Mouse (Mus musculus) heart, embryonic 11.5 days (tissue): ENCODE data around the gene Arnt. TPM values are rescaled to one million over a fixed set of nuclear protein-coding genes. Genes with fewer than 3 reads are reported as not detected.

Experiments
- ATAC-seq: fragments of 200-750 bp; cut with Nextera tagmentation; replicated peaks from 2 replicates; pipeline ENCODE4 v1.8.0; 2017; ENCODE audit warnings: moderate library complexity; ENCODE audit not compliant: insufficient number of reproducible peaks, low FRiP score, low TSS enrichment
- H3K27ac ChIP-seq: fragments of 300-500 bp; sonication (generic); 2 replicates; pipeline ENCODE4 v1.5.1; 2014; ENCODE audit warnings: mild to moderate bottlenecking, low read depth, low read length
- H3K27me3 ChIP-seq: fragments of 300-500 bp; sonication (generic); 2 replicates; pipeline ENCODE4 v1.6.1; 2014; ENCODE audit warnings: mild to moderate bottlenecking, low read length, mixed read lengths; ENCODE audit not compliant: control insufficient read depth, insufficient read depth
- H3K36me3 ChIP-seq: fragments of 300-500 bp; sonication (generic); 2 replicates; pipeline ENCODE4 v1.6.1; 2014; ENCODE audit warnings: mild to moderate bottlenecking, low read length, moderate library complexity, mixed read lengths; ENCODE audit not compliant: control insufficient read depth, insufficient read depth
- H3K4me1 ChIP-seq: fragments of 300-500 bp; sonication (generic); 2 replicates; pipeline ENCODE4 v1.6.1; 2014; ENCODE audit warnings: low read length; ENCODE audit not compliant: control insufficient read depth, insufficient read depth
- H3K4me2 ChIP-seq: fragments of 300-500 bp; sonication (generic); 2 replicates; pipeline ENCODE4 v1.6.1; 2014; ENCODE audit warnings: mild to moderate bottlenecking, moderate library complexity
- H3K4me3 ChIP-seq: fragments of 300-500 bp; sonication (generic); 2 replicates; pipeline ENCODE4 v1.5.1; 2014; ENCODE audit warnings: low read depth, low read length
- H3K9ac ChIP-seq: fragments of 300-500 bp; sonication (generic); 2 replicates; pipeline ENCODE4 v1.6.1; 2014; ENCODE audit warnings: mild to moderate bottlenecking, low read depth, low read length, moderate library complexity
- H3K9me3 ChIP-seq: fragments of 300-500 bp; sonication (generic); replicated peaks from 2 replicates; pipeline ENCODE4 v1.6.1; 2016; ENCODE audit warnings: low read length; ENCODE audit not compliant: control insufficient read depth
- WGBS: fragments of 180-500 bp; shearing (Covaris S2); extraction: QIAGEN DNeasy Blood & Tissue Kit; methylation state at CpG from one replicate; pipeline ENCODE4 v1.1.7; 2014; ENCODE audit not compliant: insufficient replicate concordance; 5-methylcytosine and 5-hydroxymethylcytosine counted together
- polyA plus RNA-seq: library from polyadenylated mRNA; unstranded; fragments of >200 nt; fragmentation: Nextera tagmentation; extraction: Ambion mirVana; gene quantifications from 2 replicates; pipeline ENCODE4 v1.2.1, GENCODE M21; 2014

Arnt gene
- polyA plus RNA-seq, 1 experiment from 2014 or later = 20.6 TPM

- no peak for ATAC-seq
- Histone ChIP-seq H3K27me3 (no peaks in the 10 kb centered on the region), H3K4me1 (no peaks in the 10 kb centered on the region), H3K36me3 (peaks cover 15% of the 10 kb centered on the region), H3K9me3 (no peaks in the 10 kb centered on the region), H3K27ac (no peak overlapping the region), H3K9ac (no peak overlapping the region), H3K4me3 (no peak overlapping the region), H3K4me2 (no peak overlapping the region)
- WGBS = 91% methylated on average over 1 of the region's 1 CpGs
These were observed 44.8 kb downstream of the Arnt start for GRCm38 (mm10) chr3:95478966-95479365.

- no peak overlapping the region for H3K4me2 ChIP-seq
- no peak overlapping the region for H3K27ac ChIP-seq
- no peaks in the 10 kb centered on the region for H3K9me3 ChIP-seq
- no peaks in the 10 kb centered on the region for H3K4me1 ChIP-seq
- no peak for ATAC-seq
- WGBS = 73% methylated on average over 2 of the region's 2 CpGs
- no peaks in the 10 kb centered on the region for H3K27me3 ChIP-seq
- H3K36me3 ChIP-seq = peaks cover 35% of the 10 kb centered on the region
- H3K9ac ChIP-seq = no peak overlapping the region
- H3K4me3 ChIP-seq = no peak overlapping the region
These were observed 52.2 kb downstream of the Arnt start for GRCm38 (mm10) chr3:95486421-95486820.

- H3K9ac ChIP-seq = no peak overlapping the region
- no peaks in the 10 kb centered on the region for H3K27me3 ChIP-seq
- H3K4me1 ChIP-seq = no peaks in the 10 kb centered on the region
- H3K36me3 ChIP-seq = peaks cover 43% of the 10 kb centered on the region
- ATAC-seq = no peak
- H3K4me2 ChIP-seq = no peak overlapping the region
- no peak overlapping the region for H3K27ac ChIP-seq
- no peaks in the 10 kb centered on the region for H3K9me3 ChIP-seq
- WGBS = 76% methylated on average over 3 of the region's 3 CpGs
- no peak overlapping the region for H3K4me3 ChIP-seq
These were observed 54.5 kb downstream of the Arnt start for GRCm38 (mm10) chr3:95488679-95489078.

GRCm38 (mm10) chr3:95490238-95490637 lies 56.0 kb downstream of the Arnt start:
- WGBS = 96% methylated on average over 2 of the region's 2 CpGs
- Histone ChIP-seq H3K9ac (no peak overlapping the region), H3K4me3 (no peak overlapping the region), H3K27me3 (no peaks in the 10 kb centered on the region), H3K4me2 (no peak overlapping the region), H3K36me3 (peaks cover 47% of the 10 kb centered on the region), H3K9me3 (no peaks in the 10 kb centered on the region), H3K27ac (no peak overlapping the region), H3K4me1 (no peaks in the 10 kb centered on the region)
- no peak for ATAC-seq

GRCm38 (mm10) chr3:95494342-95494741 lies 60.2 kb downstream of the Arnt start:
- WGBS = 62% methylated on average over 6 of the region's 6 CpGs
- ATAC-seq = no peak
- H3K27ac ChIP-seq = no peak overlapping the region

GRCm38 (mm10) chr3:95498229-95498628 lies 64.0 kb downstream of the Arnt start:
- Histone ChIP-seq H3K4me3 (no peak overlapping the region), H3K9ac (no peak overlapping the region), H3K4me1 (peaks cover 6% of the 10 kb centered on the region; the same call in 1 of the 2 replicates), H3K36me3 (peaks cover 16% of the 10 kb centered on the region), H3K27ac (peak overlapping the region; percentile 47; the same call in 1 of the 2 replicates), H3K4me2 (no peak overlapping the region), H3K9me3 (no peaks in the 10 kb centered on the region), H3K27me3 (no peaks in the 10 kb centered on the region)
- WGBS = 56% methylated on average over 2 of the region's 2 CpGs
- no peak for ATAC-seq

More at GRCm38 (mm10) chr3:95494342-95494741, 60.2 kb downstream of the Arnt start:
- Histone ChIP-seq H3K4me3 (no peak overlapping the region), H3K27me3 (no peaks in the 10 kb centered on the region), H3K36me3 (peaks cover 35% of the 10 kb centered on the region), H3K9ac (no peak overlapping the region), H3K4me2 (no peak overlapping the region), H3K9me3 (no peaks in the 10 kb centered on the region), H3K4me1 (peaks cover 6% of the 10 kb centered on the region; the same call in 1 of the 2 replicates)

- Histone ChIP-seq H3K36me3 (peaks cover 9% of the 10 kb centered on the region), H3K9me3 (no peaks in the 10 kb centered on the region), H3K27ac (peak within 1 kb of the TSS; percentile 47), H3K4me3 (no peak within 1 kb of the TSS), H3K4me2 (peak within 1 kb of the TSS; percentile 41), H3K27me3 (no peaks in the 10 kb centered on the region), H3K4me1 (peaks cover 6% of the 10 kb centered on the region; the same call in 1 of the 2 replicates), H3K9ac (no peak within 1 kb of the TSS)
- 79% methylated on average over 7 of the region's 7 CpGs for WGBS
- ATAC-seq = no peak
These were observed 64.8 kb downstream of the Arnt start, which contains the start of gene Ctsk for GRCm38 (mm10) chr3:95499024-95499423. Ctsk (plus strand) TSS chr3:95499256.

- peaks cover 6% of the 10 kb centered on the region; the same call in 1 of the 2 replicates for H3K4me1 ChIP-seq
- no peaks in the 10 kb centered on the region for H3K9me3 ChIP-seq
- H3K4me3 ChIP-seq = no peak overlapping the region
- no peak overlapping the region for H3K9ac ChIP-seq
- ATAC-seq = no peak
- H3K4me2 ChIP-seq = peak overlapping the region; percentile 41
- 49% methylated on average over 10 of the region's 10 CpGs for WGBS
- no peaks in the 10 kb centered on the region for H3K27me3 ChIP-seq
- peaks cover 4% of the 10 kb centered on the region for H3K36me3 ChIP-seq
- H3K27ac ChIP-seq = peak overlapping the region; percentile 12; the same call in 1 of the 2 replicates
These were observed 65.4 kb downstream of the Arnt start for GRCm38 (mm10) chr3:95499496-95500140.

- Histone ChIP-seq H3K4me3 (no peak overlapping the region), H3K4me2 (no peak overlapping the region), H3K4me1 (peaks cover 6% of the 10 kb centered on the region; the same call in 1 of the 2 replicates), H3K9me3 (no peaks in the 10 kb centered on the region), H3K36me3 (no peaks in the 10 kb centered on the region), H3K9ac (no peak overlapping the region), H3K27me3 (no peaks in the 10 kb centered on the region), H3K27ac (no peak overlapping the region)
- ATAC-seq = no peak
- WGBS = 73% methylated on average over 2 of the region's 2 CpGs
These were observed 68.1 kb downstream of the Arnt start for GRCm38 (mm10) chr3:95502312-95502711.
